Mouse (Mus musculus) MEL (cell line): ENCODE data around the gene Vstm5.

Experiments
- CTCF ChIP-seq, 3 experiments: IDR thresholded peaks in 2 of 3; conservative IDR thresholded peaks in 1 of 3; 2 replicates each; pipeline ENCODE4 v1.5.1; 2011 to 2012; ENCODE audit warnings: low read length in 3 of 3, low read depth in 2 of 3, mild to moderate bottlenecking in 2 of 3, improper control_type of control experiment in 1 of 3, inconsistent platforms in 1 of 3, mixed read lengths in 1 of 3, moderate library complexity in 1 of 3; ENCODE audit not compliant: control insufficient read depth in 1 of 3, insufficient read depth in 1 of 3, poor library complexity in 1 of 3, severe bottlenecking in 1 of 3
- GATA1 ChIP-seq: IDR thresholded peaks from 2 replicates; pipeline ENCODE4 v1.6.1; 2011; ENCODE audit warnings: low read depth, low read length, improper control_type of control experiment
- MAFK ChIP-seq: IDR thresholded peaks from 2 replicates; pipeline ENCODE4 v1.6.1; 2011; ENCODE audit warnings: low read depth, mild to moderate bottlenecking, low read length, improper control_type of control experiment, borderline replicate concordance
- POLR2A ChIP-seq, 2 experiments: IDR thresholded peaks; 2 replicates each; pipeline ENCODE4 v1.6.1; 2011 to 2012; ENCODE audit warnings: low read length in 2 of 2, mild to moderate bottlenecking in 2 of 2, control low read depth in 1 of 2, improper control_type of control experiment in 1 of 2, low read depth in 1 of 2, moderate library complexity in 1 of 2; ENCODE audit not compliant: control insufficient read depth in 1 of 2, insufficient read depth in 1 of 2, poor library complexity in 1 of 2
- POLR2AphosphoS5 ChIP-seq: IDR thresholded peaks from 2 replicates; pipeline ENCODE4 v1.6.1; 2012; ENCODE audit warnings: low read depth, borderline replicate concordance, mild to moderate bottlenecking, inconsistent platforms, low read length, moderate library complexity, mixed read lengths
- RAD21 ChIP-seq: IDR thresholded peaks from 2 replicates; pipeline ENCODE4 v1.6.1; 2011; ENCODE audit warnings: mild to moderate bottlenecking, low read depth, low read length, improper control_type of control experiment
- TCF12 ChIP-seq: IDR thresholded peaks from 2 replicates; pipeline ENCODE4 v1.6.1; 2014; ENCODE audit warnings: low read depth, mild to moderate bottlenecking, inconsistent platforms, low read length, improper control_type of control experiment, moderate library complexity
- UBTF ChIP-seq: IDR thresholded peaks from 2 replicates; pipeline ENCODE4 v1.6.1; 2012; ENCODE audit warnings: low read depth, mild to moderate bottlenecking, inconsistent platforms, low read length, improper control_type of control experiment, moderate library complexity, borderline replicate concordance; ENCODE audit not compliant: insufficient read depth
- ZKSCAN1 ChIP-seq: IDR thresholded peaks from 2 replicates; pipeline ENCODE4 v1.6.1; 2012; ENCODE audit warnings: low read depth, mild to moderate bottlenecking, inconsistent platforms, low read length, improper control_type of control experiment, moderate library complexity

- no peak for TF ChIP-seq POLR2A (IDR thresholded peaks at IDR 0.05; ENCODE audit: control insufficient read depth in 1 of 2, insufficient read depth in 1 of 2, low read depth in 1 of 2, low read length in 2 of 2, poor library complexity in 1 of 2)
- TF ChIP-seq CTCF (IDR thresholded peaks at IDR 0.05 in 2 of 3, conservative IDR thresholded peaks at IDR 0.05 in 1 of 3; ENCODE audit: control insufficient read depth in 1 of 3, insufficient read depth in 1 of 3, low read depth in 2 of 3, low read length in 3 of 3, poor library complexity in 1 of 3, severe bottlenecking in 1 of 3), result peak in 1 of 3 experiments; percentile 44; a peak in 2 of 6 replicates
- TF ChIP-seq UBTF, result no peak
- no peak for TF ChIP-seq POLR2AphosphoS5
- TF ChIP-seq MAFK, result no peak
- TF ChIP-seq RAD21, result peak; percentile 56
- TF ChIP-seq ZKSCAN1, result no peak
- no peak for TF ChIP-seq TCF12
- no peak for TF ChIP-seq GATA1
Measured at GRCm38 (mm10) chr9:15211876-15212275, 27.0 kb upstream of the Vstm5 start.
